Mouse (Mus musculus) macrophage (primary cell): ENCODE measurements around the gene Apobec3. TPM values are rescaled to one million over a fixed set of nuclear protein-coding genes. Genes with fewer than 3 reads are reported as not detected.
A peak's percentile ranks its signal among the peaks of the same experiment; 100 is the strongest.
"Not testable (repeated sequence)": the region's sequence is repeated elsewhere in the genome, so short reads cannot be mapped to it uniquely, and the experiment has no call there.

Experiments
- H3K27ac ChIP-seq: fragments of 350-480 bp; formaldehyde crosslinking; 2 replicates; pipeline ENCODE4 v1.9.0; 2021
- H3K36me3 ChIP-seq: fragments of 350-480 bp; formaldehyde crosslinking; 2 replicates; pipeline ENCODE4 v1.9.0; 2021; ENCODE audit errors: inconsistent target
- H3K4me3 ChIP-seq: fragments of 350-480 bp; formaldehyde crosslinking; 2 replicates; pipeline ENCODE4 v1.9.0; 2021; ENCODE audit errors: inconsistent target
- H3K79me2 ChIP-seq: fragments of 350-480 bp; formaldehyde crosslinking; 2 replicates; pipeline ENCODE4 v1.9.0; 2021; ENCODE audit errors: inconsistent target
- WGBS: methylation state at CpG from one replicate; pipeline ENCODE4 v1.1.7; 2026; ENCODE audit warnings: inconsistent platforms; ENCODE audit not compliant: missing documents; 5-methylcytosine and 5-hydroxymethylcytosine counted together
- polyA plus RNA-seq: library from polyadenylated mRNA; stranded (reverse); fragments of 250-400 nt; gene quantifications from 3 replicates; pipeline ENCODE4 v1.2.4, GENCODE M21; 2018; ENCODE audit warnings: inconsistent platforms

Gene Apobec3
- polyA plus RNA-seq, 1 experiment from 2014 or later = 42.5 TPM

DNA sequence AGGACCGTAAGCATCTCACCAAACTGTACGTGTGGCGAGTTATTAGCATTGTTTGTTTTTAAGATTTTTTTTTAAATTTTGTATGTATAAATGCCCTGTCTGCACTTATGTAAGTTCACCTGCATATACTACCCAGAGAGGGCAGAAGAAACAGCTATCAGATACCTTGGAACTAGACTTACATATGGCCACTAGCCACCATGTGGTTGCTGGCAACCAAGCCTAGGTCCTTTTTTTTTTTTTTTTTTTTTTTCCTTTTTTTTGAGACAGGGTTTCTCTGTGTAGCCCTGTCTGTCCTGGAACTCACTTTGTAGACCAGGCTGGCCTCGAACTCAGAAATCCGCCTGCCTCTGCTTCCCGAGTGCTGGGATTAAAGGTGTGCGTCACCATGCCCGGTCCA is 11.6 kb downstream of the Apobec3 start:
- H3K4me3 ChIP-seq, H3K79me2 ChIP-seq, H3K27ac ChIP-seq: not testable (repeated sequence)
- WGBS = 96% methylated on average over 8 of the region's 8 CpGs
- peaks cover 96% of the 10 kb centered on the region for H3K36me3 ChIP-seq

DNA sequence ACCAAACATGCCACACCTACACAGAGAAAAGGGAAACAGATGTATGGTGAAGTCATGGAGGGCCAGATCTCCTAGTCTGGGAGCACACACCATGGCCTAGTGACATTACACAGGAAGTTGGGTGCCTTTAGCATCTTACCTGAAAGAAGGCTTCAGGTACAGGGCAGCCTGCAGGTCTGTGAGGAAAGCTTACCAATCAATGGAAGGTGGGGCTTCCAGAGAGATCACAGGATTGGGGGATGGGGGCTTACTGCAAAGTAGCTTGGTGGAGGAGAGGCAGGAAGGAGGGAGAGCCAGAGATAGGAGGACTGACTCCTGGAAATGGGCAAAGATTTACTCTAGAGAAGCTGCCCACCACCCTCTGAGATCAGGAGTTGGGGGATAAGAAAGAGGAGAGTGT is 12.5 kb downstream of the Apobec3 start:
- no peak overlapping the region for H3K4me3 ChIP-seq
- H3K36me3 ChIP-seq = peaks cover 96% of the 10 kb centered on the region
- H3K79me2 ChIP-seq = peaks cover 4% of the 10 kb centered on the region; the same call in 1 of the 2 replicates
- no peak overlapping the region for H3K27ac ChIP-seq

DNA sequence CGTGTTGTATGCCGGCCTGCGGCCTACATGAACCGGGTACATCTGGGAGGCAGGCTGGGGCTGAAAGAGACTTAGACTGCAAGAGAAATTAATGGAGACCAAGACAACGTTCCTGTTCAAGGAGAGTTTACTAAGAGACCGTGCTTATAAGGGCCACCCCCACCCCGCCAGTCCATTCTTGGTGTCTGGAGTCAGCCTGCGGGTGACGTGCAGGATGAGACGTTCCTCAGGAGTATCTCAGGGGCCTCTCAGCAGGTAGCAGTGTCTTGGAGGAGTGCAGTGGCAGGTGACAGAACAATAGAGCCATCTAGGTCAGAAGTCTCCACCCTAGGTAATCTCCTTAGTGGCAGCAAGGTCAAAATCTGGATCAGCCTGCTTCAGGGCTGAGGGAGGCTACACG is 13.2 kb downstream of the Apobec3 start:
- H3K27ac ChIP-seq, H3K4me3 ChIP-seq, H3K79me2 ChIP-seq: not testable (repeated sequence)
- 94% methylated on average over 11 of the region's 11 CpGs for WGBS
- H3K36me3 ChIP-seq = peaks cover 91% of the 10 kb centered on the region

DNA sequence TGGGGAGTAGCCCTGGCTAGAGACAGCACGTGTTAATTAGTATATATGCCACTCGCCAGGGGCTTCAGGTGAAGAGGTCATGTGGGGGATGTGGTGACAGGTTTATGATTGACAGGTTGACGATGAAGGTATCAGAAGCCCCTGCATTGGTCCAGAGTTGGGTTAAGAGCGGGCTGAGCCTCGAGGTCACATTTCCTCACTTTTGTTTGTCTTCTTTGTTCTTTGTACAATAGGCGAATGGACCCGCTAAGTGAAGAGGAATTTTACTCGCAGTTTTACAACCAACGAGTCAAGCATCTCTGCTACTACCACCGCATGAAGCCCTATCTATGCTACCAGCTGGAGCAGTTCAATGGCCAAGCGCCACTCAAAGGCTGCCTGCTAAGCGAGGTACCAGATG is 13.8 kb downstream of the Apobec3 start:
- Histone ChIP-seq H3K4me3 (no peak overlapping the region), H3K79me2 (no peaks in the 10 kb centered on the region; the same call in 1 of the 2 replicates), H3K36me3 (peaks cover 86% of the 10 kb centered on the region), H3K27ac (no peak overlapping the region)
- 94% methylated on average over 12 of the region's 12 CpGs for WGBS

DNA sequence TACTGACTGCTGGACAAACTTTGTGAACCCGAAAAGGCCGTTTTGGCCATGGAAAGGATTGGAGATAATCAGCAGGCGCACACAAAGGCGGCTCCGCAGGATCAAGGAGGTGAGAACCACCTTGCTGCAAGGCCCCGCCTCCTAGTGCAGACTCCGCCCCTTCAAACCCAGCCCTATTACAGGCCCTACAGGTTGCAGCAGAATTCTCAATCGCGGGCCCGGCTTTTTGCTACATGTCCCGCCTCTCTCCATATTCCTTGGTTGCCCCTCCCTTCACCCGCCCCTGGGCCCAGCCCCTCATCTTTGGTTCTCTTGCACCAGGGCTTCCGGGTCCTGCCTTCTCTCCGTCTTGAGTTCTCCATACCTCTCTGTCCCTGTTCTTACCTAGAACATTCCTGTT is 15.4 kb downstream of the Apobec3 start:
- Histone ChIP-seq H3K4me3 (no peak overlapping the region), H3K79me2 (no peaks in the 10 kb centered on the region), H3K36me3 (peaks cover 71% of the 10 kb centered on the region), H3K27ac (no peak overlapping the region)
- 95% methylated on average over 14 of the region's 14 CpGs for WGBS

DNA sequence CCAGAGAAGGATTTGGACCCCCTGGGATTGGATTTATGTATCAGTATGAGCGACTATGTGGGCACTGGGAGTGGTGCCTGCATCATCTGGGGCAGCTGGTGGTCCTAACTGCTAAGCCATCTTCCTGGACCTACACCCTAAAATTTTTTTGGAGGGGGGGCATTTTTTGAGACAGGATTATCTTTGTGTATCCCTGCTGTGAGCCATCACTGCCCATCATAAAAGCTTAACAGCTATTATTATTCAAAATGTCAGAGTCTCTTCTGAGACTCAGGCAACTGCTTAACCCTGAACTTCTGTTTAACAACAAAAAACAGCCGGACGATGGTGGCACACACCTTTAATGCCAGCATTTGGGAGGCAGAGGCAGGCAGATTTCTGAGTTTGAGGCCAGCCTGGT is 17.5 kb downstream of the Apobec3 start:
- not testable (repeated sequence) for H3K4me3 ChIP-seq, H3K27ac ChIP-seq, H3K79me2 ChIP-seq
- whole genome bisulfite sequencing = 100% methylated on average over 3 of the region's 3 CpGs
- H3K36me3 ChIP-seq = peaks cover 58% of the 10 kb centered on the region

DNA sequence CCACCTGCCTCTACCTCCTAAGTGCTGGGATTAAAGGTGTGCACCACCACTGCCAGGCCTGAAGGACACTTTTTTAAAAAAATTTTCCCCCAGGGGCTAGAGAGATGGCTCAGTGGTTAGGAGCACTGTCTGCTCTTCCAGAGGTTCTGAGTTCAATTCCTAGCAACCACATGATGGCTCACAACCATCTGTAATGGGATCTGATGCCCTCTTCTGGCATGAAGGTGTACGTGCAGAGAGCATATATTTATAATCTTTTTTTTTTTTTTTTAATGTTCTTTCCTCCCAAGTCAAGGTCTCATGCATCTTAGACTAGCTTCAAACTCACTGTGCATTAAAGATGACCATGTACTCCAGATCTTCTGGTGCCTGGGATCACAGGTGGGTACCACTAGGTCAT is 19.4 kb downstream of the Apobec3 start:
- H3K36me3 ChIP-seq = peaks cover 40% of the 10 kb centered on the region
- H3K27ac ChIP-seq, H3K4me3 ChIP-seq, H3K79me2 ChIP-seq: not testable (repeated sequence)
- 100% methylated on average over 1 of the region's 1 CpGs for WGBS

DNA sequence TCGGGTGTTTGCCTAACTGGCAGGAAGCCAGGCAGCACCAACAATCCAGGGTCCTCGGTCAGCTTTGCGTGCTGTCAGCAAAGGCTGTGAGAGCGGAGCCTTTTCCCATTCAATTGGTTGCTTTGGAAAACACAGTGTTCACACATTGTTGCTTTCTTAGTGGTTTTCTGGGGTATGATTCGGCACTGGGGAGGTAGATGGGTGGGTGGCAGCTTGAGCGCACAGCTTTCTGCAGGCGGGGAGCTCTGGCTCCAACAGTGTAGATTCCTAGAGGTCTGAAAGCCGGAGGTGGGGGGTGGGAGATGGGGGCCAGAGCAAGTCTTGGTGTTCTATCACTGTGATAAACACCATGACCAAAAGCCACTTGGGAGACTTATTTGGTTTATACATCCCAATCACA is 19.9 kb downstream of the Apobec3 start:
- H3K27ac ChIP-seq = no peak overlapping the region
- 96% methylated on average over 8 of the region's 8 CpGs for WGBS
- no peak overlapping the region for H3K4me3 ChIP-seq

DNA sequence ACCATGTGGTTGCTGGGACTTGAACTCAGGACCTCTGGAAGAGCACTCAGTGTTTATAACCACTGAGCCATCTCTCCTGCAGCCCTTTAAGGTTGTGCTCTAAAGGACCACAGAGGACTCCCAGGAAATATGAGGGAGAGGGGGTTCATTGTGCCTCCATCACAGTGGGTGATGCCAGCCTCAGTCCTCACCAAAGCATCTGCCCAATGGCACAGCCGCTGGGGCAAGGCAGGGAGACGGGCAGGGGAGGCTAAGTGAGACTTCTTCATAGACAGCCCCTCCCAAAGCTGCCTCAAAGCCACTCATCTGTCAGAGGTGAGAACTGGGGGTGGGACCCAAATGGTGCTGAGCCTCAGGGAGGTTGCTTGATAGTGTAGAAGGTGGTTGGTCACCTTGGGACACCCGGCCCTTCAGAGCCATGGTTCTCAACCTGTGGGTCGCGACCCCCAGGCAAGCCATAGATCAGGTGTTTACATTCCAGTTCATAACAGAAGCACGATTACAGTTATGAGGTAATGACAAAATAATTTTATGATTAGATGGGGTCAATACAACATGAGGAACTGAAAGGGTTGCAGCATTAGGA is 22.4 kb downstream of the Apobec3 start:
- no peak overlapping the region for H3K4me3 ChIP-seq
- H3K27ac ChIP-seq = no peak overlapping the region
- H3K79me2 ChIP-seq = no peaks in the 10 kb centered on the region
- 84% methylated on average over 6 of the region's 6 CpGs for WGBS
- H3K36me3 ChIP-seq = peaks cover 9% of the 10 kb centered on the region; the same call in 1 of the 2 replicates

More for the DNA sequence above, 19.9 kb downstream of the Apobec3 start:
- Histone ChIP-seq H3K36me3 (peaks cover 34% of the 10 kb centered on the region), H3K79me2 (no peaks in the 10 kb centered on the region)

DNA sequence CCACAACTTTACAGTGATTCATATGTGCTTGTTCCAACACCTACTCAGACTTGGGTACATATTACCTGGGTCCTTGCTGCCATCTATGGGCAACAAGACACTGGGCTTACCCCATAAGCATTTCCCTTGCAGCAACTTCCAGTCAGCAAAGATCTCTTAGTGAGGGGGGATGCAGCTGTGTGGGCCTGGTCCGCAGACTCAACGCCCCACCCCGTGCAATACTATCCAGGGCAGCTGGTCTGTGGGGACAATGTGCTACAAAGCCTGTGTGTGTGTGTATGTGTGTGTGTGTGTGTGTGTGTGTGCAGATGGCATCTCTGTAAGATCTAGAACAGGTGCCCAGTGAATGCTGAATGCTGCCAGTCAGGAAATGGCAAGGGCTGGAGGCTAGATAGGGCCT is 22.9 kb downstream of the Apobec3 start:
- H3K36me3 ChIP-seq = peaks cover 6% of the 10 kb centered on the region; the same call in 1 of the 2 replicates
- H3K27ac ChIP-seq = no peak overlapping the region
- H3K4me3 ChIP-seq = no peak overlapping the region
- 69% methylated on average over 3 of the region's 3 CpGs for WGBS
- H3K79me2 ChIP-seq = no peaks in the 10 kb centered on the region

DNA sequence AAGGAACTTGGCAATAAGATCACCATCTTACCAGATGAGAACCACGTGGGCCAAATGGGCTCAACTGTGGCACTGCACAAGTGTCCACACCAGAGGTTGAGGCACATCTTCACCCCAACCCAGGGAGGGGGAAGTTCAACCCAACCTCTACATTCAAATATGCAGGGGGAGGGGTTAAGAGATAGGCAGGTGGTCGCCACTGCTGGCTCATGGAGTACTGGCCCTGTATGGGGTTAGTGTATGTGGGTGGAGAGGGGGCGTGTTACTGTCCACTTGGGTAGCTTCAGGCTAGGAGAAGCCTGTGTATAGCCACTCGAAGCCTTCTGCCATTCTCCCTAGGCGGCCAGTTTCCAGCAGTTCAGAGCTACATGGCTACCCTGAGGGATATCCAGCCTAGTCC is 24.7 kb downstream of the Apobec3 start:
- Histone ChIP-seq H3K79me2 (no peaks in the 10 kb centered on the region), H3K4me3 (no peak overlapping the region), H3K36me3 (peaks cover 6% of the 10 kb centered on the region; the same call in 1 of the 2 replicates), H3K27ac (no peak overlapping the region)
- WGBS = 66% methylated on average over 5 of the region's 5 CpGs

DNA sequence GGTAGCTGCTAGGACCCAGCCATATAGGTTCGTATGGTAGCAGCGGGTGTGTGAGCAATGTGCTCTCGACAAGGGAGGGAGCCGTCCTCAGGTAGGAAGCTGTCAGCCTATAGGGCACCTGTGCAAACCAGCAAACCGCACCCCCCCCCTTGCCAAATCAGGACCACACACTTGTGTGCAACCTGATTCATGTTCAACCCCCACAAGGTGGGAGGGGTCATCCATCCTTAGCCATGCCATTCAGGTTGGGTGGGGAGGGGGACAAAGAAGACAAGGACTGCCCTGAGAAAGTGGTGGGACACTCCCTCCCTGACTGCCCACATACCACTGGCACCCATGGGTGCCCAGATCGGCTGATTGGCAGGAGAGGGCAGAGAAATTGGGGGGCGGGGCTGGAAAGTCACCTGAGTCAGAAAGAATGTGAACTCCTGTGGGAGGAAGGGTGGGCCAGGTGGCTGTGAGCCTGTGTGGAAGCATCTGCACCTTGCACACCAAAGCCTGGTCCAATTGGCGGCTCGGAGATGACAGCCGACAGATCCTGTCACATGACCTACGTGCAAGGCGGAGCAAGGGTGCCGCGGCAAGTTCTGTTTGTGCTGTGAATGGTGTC is 25.8 kb downstream of the Apobec3 start:
- H3K4me3 ChIP-seq = no peak overlapping the region
- H3K27ac ChIP-seq = no peak overlapping the region
- H3K36me3 ChIP-seq = peaks cover 5% of the 10 kb centered on the region; the same call in 1 of the 2 replicates
- 88% methylated on average over 14 of the region's 14 CpGs for WGBS
- no peaks in the 10 kb centered on the region for H3K79me2 ChIP-seq

DNA sequence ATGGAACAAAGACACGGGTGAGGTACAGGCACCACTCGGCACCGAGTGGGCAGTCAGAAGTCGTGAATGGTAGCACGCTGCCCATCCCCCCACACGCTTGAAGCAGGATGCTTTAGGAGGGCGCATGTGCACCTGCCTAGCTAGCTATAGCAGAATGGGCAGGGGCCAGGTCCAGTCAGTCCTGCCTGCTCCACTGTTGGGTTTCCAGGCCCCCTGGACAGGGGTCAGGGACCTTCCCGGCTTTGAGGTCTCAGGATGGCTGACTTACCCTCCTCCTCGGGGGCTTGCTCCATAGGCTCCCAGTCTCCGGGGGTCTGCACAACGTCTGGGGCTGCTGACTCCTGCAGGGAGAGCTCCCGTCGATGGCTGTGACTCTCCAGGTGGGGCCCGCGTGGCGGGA is 27.0 kb downstream of the Apobec3 start:
- 90% methylated on average over 16 of the region's 16 CpGs for WGBS
- no peak overlapping the region for H3K27ac ChIP-seq
- H3K36me3 ChIP-seq = no peaks in the 10 kb centered on the region; the same call in 1 of the 2 replicates
- H3K4me3 ChIP-seq = no peak overlapping the region
- H3K79me2 ChIP-seq = no peaks in the 10 kb centered on the region

DNA sequence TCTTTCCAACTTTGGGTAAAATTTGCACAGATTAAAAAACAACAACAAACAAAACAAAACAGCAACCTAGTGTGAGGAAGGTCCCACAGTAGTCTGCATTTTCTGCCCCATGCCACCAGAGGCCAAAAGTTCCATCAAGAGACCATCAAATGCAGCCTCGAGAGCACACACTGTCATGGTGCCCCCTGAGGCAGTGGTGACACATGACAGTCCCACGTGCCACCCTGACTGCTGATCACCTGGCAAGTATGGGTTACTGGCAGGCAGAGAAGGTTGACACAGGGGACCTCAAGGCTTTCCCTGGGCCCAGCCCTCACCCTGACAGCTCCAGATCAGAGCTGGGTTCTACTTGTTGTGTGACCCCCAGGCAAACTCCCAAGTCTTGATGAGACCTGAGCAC is 28.3 kb downstream of the Apobec3 start:
- Histone ChIP-seq H3K79me2 (no peaks in the 10 kb centered on the region), H3K27ac (no peak overlapping the region), H3K4me3 (no peak overlapping the region), H3K36me3 (no peaks in the 10 kb centered on the region)
- WGBS = 78% methylated on average over 2 of the region's 2 CpGs

DNA sequence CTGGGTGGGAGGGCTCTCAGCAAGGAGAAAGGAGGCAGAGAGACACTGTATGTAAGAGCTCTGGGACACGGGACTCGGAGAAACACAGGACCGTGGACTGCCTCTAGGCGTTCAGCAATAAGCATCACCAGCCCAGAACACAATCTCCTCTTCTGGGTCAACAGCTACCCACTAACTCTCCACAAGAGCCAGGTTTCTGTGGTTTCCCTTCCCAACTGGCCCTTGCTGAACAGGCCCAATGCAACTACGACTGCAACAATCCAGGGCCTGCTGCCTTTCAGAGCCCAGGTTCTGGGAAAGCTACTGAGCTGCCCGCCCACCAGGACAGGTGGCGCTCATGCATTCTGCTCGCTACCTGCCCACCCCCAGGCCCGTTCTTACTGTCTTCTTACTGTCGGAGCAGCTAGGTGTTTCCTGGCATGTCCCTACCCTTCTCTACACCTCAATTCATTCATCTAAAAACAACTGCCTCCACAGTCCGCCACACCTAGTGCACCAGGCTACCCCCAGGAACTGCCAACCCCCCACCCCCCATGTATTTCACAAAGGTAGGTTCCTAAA is 35.5 kb downstream of the Apobec3 start:
- Histone ChIP-seq H3K36me3 (no peaks in the 10 kb centered on the region), H3K79me2 (no peaks in the 10 kb centered on the region), H3K27ac (no peak overlapping the region), H3K4me3 (peak overlapping the region; percentile 28; the same call in 1 of the 2 replicates)
- WGBS = 86% methylated on average over 11 of the region's 11 CpGs
